Mouse (Mus musculus) kidney, adult 2 months (tissue): ENCODE results near the gene Sh2d4b.
A peak's percentile ranks its signal among the peaks of the same experiment; 100 is the strongest.

ENCODE experiments used
- CTCF ChIP-seq: fragments of 200-500 bp; conservative IDR thresholded peaks from 2 replicates; pipeline ENCODE4 v1.5.1; 2011; ENCODE audit warnings: low read depth, mild to moderate bottlenecking, control low read depth, low read length, moderate library complexity, mixed read lengths; ENCODE audit not compliant: insufficient read depth, insufficient read length
- POLR2A ChIP-seq: fragments of 200-500 bp; IDR thresholded peaks from one replicate; pipeline ENCODE4 v1.6.1; 2011; ENCODE audit warnings: low read depth, low read length, control low read depth

GRCm38 (mm10) chr14:40894576-40895247 lies 1.6 kb upstream of the Sh2d4b start:
- TF ChIP-seq POLR2A (no peak), CTCF (peak; percentile 90)
